Mouse (Mus musculus) embryonic fibroblast, embryonic 13.5 days (primary cell): ENCODE measurements around the gene Dnajc4.

Experiments
- CTCF ChIP-seq: IDR thresholded peaks from 2 replicates; pipeline ENCODE4 v1.5.1; 2011; ENCODE audit warnings: mild to moderate bottlenecking, control low read depth, low read length, moderate library complexity, borderline replicate concordance; ENCODE audit not compliant: insufficient read depth
- POLR2A ChIP-seq: IDR thresholded peaks from 2 replicates; pipeline ENCODE4 v1.6.1; 2011; ENCODE audit warnings: low read depth, mild to moderate bottlenecking, control low read depth, low read length, moderate library complexity

DNA sequence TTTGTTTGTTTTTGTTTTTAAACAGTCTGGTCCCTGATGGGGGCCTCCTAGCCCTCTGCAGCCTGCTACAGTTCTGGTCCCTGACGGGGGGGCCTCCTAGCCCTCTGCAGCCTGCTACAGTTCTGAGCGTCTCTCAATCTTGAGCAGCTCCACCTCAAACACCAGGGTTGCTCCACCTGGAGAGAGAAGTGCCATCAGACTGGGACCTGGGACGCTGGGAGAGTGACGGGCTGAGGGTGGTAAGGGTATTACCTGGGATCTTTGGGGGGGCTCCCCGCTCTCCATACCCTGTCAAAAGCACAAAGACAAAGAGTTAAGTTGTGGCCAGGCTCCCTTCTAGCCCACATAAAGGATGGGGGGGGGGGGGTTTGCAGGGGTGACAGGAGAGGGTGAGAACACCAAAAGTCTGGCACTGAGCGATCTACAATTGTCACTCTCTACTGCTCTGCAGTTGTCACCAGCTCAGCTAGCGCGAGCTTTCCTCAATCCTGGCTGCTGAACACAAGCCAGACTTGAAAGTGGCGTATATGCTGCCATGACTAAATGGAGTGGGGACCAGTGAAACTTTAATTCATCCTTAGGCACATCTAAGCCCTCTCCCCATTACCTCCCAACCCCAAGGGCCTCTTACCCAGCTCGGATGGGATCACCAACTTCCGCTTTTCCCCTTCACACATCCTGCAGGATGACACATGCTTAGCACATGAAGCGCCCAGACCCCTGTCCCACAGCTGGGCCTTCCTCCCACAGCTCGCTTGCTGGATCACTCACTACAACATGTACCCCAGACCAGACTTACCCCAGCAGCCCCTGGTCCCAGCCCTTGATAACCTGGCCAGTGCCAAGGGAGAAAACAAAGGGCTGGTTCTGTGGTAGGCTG is 14.4 kb downstream of the Dnajc4 start:
- TF ChIP-seq CTCF (no peak), POLR2A (no peak)
